Mouse (Mus musculus): ENCODE results near the gene Cyp2b10.
"Not testable (repeated sequence)": the region's sequence is repeated elsewhere in the genome, so short reads cannot be mapped to it uniquely, and the experiment has no call there.

Gene Cyp2b10

GRCm38 (mm10) chr7:25897411-25897810 is at the start of gene Cyp2b10:
Gene Cyp2b10 (plus strand): TSS chr7:25897620.
- in situ Hi-C loops (cut with MboI, MseI) = no loop called here

GRCm38 (mm10) chr7:25847722-25848443 is 49.5 kb upstream of the Cyp2b10 start:
- in situ Hi-C loops (cut with MboI, MseI) = no loop called here

GRCm38 (mm10) chr7:25848444-25848812 is 49.0 kb upstream of the Cyp2b10 start:
- in situ Hi-C loops (cut with MboI, MseI) = no loop called here

GRCm38 (mm10) chr7:25855082-25855481 is 42.3 kb upstream of the Cyp2b10 start:
- in situ Hi-C loops (cut with MboI, MseI) = no loop called here

DNA sequence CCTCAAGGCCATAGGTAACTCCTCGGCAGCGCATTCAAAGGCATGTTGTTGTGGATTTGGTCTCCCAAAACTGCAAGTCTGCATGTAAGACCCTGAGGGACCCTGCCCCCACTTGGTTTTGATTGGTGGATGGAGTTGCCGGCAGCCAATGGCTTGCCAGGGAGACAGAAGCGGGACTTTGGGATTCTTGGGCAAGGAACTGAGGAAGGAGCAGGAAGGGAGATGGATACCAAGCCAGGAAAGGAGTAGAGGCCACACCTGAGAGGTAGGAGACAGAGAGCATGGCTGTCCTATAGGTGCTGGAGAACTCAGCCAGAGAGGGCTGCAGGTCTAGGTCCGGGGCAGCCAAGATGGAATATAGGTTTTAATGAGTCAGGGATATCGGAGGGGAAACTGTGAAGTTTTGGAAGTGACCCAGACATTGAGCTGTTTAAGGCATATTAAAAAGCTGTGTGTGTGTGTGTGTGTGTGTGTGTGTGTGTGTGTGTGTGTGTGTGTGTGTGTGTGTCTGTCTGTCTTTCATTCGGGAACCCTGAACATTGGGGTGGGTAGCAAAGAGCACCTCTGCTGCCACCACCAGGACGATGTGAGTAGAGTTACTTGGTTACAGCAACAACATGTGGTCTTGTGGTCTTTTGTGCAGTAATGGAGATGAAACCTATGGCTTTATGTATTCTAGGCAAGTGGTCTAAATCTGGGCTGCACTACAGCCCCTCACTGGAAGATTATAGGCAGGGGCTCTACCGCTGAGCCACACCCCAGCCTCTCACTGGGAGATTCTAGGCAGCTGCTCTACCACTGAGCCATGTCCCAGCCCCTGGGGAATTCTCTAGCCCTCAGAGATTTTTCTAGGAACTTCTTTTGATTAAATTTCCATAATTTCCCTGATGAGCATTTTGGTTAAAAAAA is 37.2 kb upstream of the Cyp2b10 start:
- in situ Hi-C loops (cut with MboI, MseI) = loop anchor here (10.0 kb wide), 1 partner anchor 875 kb away; no protein-coding TSS in a partner anchor

DNA sequence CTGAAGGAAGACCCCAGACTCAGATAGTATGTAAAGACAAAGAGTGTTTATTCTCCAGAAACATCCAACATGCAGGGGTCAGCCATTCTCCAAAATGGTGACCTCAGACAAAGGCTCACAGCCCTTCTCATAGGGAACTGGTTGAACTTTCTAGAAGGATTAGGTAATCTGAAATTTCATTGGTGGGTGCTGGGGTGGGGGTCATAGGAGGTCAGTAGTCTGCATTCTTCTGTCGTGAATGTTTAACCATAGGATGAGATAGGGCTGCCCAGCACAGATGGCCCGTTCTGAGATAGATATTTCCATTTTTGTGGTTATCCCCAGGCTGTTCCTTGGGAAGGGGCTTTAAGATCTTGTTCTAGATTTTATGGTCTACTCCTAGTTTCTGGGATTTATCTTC is 35.1 kb upstream of the Cyp2b10 start:
- in situ Hi-C loops (cut with MboI, MseI) = loop anchor here (10.0 kb wide), 1 partner anchor 878 kb away; no protein-coding TSS in a partner anchor

GRCm38 (mm10) chr7:25863756-25864155 is 33.7 kb upstream of the Cyp2b10 start:
- in situ Hi-C loops (cut with MboI, MseI) = loop anchor here (10.0 kb wide), 1 partner anchor 879 kb away; no protein-coding TSS in a partner anchor

DNA sequence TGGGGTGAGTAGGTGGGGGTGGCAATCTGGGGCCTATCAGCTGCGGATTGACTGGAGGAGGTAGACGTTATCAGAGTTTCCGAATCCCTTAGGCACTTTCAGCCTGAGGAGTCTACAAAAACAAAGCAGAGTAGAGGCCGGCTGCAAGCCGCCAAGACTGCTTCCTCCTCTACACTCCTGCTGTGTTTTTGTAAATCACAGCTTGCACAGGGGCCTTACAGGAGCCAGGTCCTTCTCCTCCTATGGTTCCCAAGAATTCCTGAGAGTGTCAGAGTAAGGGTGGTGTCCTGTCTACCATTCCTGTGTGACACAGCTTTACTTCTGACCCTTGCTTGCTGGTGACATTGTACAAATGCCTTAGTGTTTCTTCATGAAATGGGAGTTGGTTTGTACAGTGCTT is 32.6 kb upstream of the Cyp2b10 start:
- in situ Hi-C loops (cut with MboI, MseI) = loop anchor here (10.0 kb wide), 1 partner anchor 880 kb away; no protein-coding TSS in a partner anchor

DNA sequence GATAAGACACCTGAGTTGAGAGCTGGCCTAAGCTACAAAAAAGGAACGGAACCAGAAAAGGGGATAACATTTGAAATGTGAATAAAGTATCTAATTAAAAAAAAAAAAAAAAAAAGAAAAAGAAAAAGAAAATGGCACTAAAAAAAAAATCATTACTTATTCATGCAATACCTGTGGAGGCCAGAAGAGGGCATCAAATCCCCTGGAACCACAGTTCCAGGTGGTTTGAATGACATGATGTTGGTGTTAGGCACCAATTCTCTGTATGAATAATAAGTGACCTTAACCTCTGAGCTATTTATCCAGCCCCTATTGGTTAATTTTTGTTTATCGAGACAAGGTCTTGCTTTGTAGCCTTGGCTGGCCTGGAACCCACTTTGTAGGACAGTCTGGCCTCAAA is 27.6 kb upstream of the Cyp2b10 start:
- in situ Hi-C loops (cut with MboI, MseI) = loop anchor here (10.0 kb wide), 1 partner anchor 885 kb away; no protein-coding TSS in a partner anchor

- in situ Hi-C loops (cut with MboI, MseI) = no loop called here
Observed at GRCm38 (mm10) chr7:25872624-25873023, 24.8 kb upstream of the Cyp2b10 start.

DNA sequence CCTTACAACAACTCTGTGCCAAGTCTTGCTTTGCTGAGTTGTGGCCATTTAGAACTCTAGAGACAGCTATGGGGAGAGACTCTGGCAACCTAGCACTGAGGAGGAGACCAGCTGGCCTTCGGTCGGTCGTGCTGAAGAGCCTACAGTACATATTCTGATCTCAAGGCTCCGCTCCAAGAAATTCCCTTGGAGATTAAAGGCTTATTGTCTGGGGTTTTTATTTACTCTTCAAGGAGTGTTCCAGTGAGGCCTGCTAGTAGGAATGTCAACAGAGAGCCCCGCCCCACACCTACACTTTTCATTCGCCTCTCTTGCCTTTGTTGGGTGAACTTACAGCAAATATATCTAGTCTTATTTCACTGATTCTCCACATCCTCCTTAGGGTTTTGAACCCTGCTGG is 18.7 kb upstream of the Cyp2b10 start:
- in situ Hi-C loops (cut with MboI, MseI) = no loop called here

DNA sequence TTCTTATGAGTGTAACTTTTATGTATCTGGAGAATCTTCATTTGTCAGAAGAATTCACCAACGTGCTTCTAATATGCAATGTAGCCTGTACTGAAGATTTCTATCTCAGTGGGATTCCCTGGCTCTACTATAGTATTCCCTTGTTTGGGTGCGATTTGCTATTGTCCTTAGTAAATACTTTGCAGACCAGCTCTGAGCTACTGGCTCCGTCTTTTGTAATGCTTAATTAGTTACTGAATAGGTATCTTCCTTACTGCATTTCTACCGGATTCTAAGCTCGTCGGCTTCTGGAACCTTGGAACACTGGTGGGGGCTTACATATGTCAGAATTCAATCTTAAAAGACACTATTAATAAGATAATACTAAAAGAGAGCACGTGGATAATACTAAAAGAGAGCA is 16.7 kb upstream of the Cyp2b10 start:
- in situ Hi-C loops (cut with MboI, MseI) = not testable (repeated sequence)

GRCm38 (mm10) chr7:25884272-25884671 is 13.1 kb upstream of the Cyp2b10 start:
- in situ Hi-C loops (cut with MboI, MseI) = no loop called here

- in situ Hi-C loops (cut with MboI, MseI) = no loop called here
Observed at GRCm38 (mm10) chr7:25887758-25888157, 9.7 kb upstream of the Cyp2b10 start.

- in situ Hi-C loops (cut with MboI, MseI) = no loop called here
Observed at GRCm38 (mm10) chr7:25893159-25893558, 4.3 kb upstream of the Cyp2b10 start.

GRCm38 (mm10) chr7:25895162-25895561 is 2.3 kb upstream of the Cyp2b10 start:
- in situ Hi-C loops (cut with MboI, MseI) = no loop called here

- in situ Hi-C loops (cut with MboI, MseI) = no loop called here
Observed at GRCm38 (mm10) chr7:25898064-25898463, 644 bp downstream of the Cyp2b10 start.

- in situ Hi-C loops (cut with MboI, MseI) = no loop called here
Observed at GRCm38 (mm10) chr7:25902061-25902690, 4.8 kb downstream of the Cyp2b10 start.

- in situ Hi-C loops (cut with MboI, MseI) = no loop called here
Observed at GRCm38 (mm10) chr7:25903156-25903555, 5.7 kb downstream of the Cyp2b10 start.

GRCm38 (mm10) chr7:25904066-25904465 is 6.6 kb downstream of the Cyp2b10 start:
- in situ Hi-C loops (cut with MboI, MseI) = no loop called here

DNA sequence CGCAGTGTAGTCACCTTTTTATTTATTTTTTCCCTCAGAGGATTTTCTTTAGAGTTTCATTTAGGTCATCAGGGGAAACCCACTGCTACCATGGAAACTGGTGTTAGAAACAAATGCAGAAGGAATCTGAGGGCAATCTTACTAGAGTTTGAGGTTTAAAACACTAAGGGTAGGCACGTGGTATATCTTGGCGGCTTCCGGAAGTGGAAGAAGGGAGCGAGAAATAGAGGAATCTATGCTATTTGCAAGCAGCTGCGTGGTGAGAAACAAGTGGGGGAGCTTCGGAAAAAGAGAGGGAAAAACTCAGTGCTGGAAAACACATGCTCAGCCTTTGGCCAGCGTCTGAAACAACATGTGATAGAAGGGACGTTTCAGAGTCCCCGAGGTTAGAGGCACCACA is 7.1 kb downstream of the Cyp2b10 start:
- in situ Hi-C loops (cut with MboI, MseI) = no loop called here

DNA sequence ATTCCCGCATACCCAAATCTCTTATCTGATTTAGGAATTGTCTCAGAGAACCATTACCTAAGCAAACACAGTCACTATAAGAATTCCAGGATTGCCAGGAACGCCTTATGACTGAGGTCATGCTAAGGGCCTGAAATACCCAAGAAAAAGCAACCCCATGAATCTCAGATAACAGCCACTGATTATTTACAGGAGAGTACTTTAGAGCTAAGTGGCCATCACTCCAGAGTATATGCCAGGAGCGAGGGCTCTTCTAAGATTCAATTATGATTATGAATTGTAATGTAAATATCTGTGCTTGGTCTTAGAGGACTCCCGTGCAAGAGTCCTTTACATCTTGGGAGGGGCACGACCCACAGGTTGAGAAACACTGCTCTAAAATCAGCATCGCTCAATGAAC is 10.0 kb downstream of the Cyp2b10 start:
- in situ Hi-C loops (cut with MboI, MseI) = no loop called here

All from regulatory T cell (primary cell).